Mouse (Mus musculus) cerebellum, adult (tissue): ENCODE measurements around the gene Ticam1.

Experiments used
- ATAC-seq: cut with Nextera tagmentation; 2 replicates; pipeline ENCODE4 v1.9.2; 2017; ENCODE audit warnings: mild to moderate bottlenecking, moderate library complexity, mixed read lengths; ENCODE audit not compliant: insufficient number of reproducible peaks, low FRiP score, low TSS enrichment

Gene Ticam1

DNA sequence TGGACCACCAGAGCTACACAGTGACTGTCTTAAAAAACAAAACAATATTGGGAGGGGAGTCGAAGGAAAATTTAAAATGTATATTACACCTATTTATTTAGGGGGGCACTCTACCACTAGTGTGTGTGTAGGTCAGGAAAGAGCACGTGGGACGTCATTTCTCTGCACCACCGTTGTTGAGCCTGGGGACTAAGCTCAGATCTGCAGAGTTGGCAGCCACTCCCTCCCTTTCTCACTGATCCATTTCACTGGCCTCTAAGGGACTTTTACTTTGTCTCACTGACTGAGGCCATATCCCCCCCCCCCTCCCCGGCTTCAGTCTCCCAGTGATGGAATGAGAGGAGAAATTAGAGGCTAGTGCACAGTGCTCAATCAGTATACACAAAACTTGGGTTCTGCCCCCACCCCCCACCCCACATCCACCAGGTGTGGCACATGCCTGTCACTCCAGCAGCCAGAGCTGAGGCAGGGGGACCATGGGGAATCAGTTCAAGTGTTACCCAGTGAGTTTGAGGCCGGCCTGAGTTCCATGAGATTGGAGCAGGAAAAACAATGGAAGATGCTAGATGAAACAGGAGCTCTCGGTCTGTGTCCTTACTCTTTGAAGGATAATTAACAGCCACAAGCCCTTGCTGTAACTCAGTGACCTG, 15.4 kb upstream of the Ticam1 start:
- ATAC-seq: no peak

DNA sequence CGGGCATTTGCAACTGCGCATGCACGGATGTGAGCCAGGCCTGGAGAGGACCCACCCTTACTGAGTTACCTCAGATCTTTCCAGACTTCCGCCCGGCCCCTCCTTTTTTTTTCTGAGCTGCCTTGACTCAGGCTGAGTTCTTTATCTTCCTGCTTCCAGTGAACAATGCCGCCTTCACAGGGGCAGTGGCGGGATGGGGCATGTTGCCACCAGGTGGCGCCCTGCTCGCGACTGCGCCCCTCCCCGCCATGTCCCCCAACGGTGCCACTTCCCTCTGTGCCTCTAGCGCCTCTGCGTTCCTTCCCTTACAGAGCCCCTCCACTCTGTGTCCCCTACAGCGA, 14.6 kb upstream of the Ticam1 start:
- ATAC-seq: peak; percentile 69

DNA sequence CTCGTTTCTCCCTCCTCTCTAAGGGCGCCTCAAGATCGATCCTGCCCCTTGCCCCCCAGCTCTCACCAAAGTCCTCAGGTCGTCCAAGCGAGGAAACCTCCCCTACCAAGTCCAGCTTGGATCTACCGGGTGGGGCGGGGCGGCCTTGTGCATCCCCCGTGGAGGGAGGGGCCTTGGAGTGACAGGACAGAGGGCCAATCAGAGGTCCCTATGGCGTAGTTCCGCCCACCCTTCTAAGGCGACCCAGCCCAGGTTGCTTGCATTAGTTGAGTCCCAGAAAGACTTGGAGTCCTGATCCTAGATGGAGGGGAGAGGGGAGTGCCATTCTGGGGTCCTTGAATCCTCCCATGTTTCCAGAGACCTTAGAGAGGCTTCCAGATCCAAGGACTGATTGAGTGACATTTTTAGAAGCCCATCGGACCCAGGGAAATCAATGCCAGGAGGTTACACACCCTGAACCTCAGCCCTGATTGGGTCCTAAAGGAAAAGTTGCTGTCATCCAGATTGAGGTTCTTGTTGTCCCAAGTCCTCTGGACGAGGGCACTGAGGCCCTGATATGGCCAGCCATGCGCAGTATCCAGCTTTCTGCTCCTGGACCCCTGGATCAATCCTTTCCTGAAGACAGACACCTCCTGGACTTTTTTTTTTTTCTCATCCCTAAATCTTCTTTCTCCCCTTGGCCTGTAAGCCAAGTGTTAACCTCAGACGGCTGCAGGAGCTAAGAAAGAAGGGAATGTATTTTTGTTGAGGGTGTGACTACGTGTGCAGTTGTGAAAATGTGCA, 14.0 kb upstream of the Ticam1 start:
- ATAC-seq: no peak

DNA sequence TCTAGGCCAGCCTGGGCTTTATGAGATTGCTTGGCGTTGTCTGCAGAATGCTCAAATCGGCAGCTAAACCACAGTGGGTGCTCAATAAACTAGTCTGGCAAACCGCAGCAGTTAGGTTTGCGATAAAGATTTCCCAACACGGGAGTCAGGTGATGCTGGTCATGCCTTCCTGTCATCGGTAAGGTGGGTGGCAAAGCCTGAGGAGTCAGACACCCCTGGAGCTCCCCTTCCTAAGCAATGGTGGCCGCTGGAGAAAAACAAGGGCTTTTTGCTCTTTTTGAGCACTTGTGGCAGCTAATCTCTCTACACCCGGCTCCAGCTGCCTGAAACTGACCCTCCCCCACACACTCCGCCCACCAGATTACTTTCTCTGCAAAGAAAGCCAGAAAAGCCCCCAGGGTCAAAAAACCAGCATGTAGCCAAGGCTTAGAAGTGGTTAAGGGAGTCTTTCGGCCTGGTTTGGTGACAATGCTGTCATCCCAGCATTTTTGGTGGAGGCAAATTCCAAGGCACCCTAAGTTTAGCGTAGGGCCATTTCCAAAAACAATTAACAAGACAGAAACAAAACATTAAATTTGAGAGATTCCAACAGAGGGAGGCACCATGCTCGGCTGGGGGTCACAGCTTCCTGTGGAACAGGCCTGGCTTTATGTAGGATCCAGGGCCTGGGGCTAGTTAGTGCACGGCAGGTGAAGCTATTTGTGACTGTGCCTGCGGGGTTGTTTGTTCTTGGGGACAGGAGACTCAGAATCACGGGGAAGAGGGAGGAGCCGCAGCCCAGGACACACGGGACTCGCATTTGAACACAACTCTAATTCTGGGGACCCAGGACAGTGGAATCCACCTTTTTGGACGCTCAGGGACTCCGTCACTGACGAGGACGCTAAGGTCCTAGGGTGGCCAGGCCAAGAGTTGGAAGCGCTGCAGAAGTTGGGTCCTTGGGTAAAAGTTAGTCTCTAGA, 13.1 kb upstream of the Ticam1 start:
- no peak for ATAC-seq

DNA sequence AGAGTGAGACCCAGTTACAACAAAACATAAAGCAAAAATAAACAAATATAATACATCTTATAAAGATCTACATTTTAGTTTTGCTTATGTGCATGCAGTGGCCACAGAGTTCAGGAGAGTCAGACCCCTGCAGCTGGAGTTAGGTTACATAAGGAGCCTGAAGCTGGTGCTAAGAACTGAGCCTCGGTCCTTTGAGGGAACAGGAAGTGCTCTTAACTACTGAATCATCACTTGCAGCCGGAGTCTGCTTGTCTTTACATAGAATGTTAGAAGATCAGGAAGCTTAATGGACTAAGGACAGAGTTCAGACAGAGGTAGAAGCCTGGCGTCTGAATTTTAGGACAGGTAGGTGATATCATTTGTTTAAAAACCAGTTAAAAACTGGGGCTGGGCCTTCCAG, 12.3 kb upstream of the Ticam1 start:
- ATAC-seq: no peak

DNA sequence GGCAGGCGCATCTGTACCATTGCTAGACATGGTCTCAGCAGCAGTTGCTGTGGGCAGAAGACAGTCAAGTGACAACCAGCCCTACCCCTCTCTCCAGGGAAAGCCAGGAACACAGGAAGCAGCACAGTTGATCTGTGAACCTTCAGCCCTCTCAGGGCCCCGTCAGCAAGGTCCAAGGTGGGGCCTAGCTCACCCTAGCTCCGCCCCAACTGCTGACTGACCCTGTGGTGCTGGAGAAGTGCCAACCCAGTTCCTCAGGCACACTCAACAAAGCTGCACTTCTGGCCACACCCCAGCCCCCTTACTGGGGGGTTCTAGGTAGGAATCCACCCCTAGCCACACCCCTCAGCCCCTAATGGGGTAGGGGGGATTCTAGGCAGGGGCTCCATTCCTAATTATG, 11.2 kb upstream of the Ticam1 start:
- no peak for ATAC-seq

DNA sequence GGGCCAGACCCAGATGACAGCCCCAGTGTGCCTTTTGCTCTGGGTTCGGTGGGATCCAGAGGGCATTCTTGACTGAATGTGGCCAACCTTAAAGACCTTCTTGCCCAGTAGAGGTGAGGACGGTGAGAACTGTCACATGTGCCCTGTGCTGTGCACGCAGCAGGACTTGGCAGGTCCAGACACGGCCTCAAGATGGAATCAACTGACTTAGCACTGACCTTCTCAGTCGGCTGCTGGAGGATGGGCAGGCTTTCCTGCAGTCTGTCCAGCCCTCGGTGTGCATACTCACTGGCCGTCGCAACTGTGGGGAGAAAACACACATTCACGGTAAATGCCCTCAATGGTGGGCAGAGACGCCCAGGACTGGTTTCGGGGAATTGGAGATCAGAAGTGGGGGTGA, 9.4 kb upstream of the Ticam1 start:
- no peak for ATAC-seq

DNA sequence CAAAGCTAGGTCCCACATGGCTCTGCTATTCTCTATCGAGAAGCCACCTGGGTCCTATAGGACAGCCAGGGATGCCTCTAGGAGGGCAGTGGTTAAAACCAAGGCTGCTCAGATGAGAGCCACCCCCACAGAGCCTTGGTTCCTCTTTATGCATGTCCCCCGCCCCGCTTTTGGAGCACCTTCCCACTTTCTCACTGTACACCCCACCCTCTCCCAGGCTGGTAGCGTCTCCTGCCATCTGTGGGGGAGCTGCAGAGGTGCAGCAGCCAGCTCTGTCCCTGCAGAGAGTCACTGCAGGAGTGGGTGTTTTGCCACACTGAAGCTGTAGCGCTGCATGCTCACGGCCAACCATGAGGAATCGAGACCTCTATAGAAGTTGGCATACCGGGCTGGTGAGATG, 6.7 kb upstream of the Ticam1 start:
- no peak for ATAC-seq

DNA sequence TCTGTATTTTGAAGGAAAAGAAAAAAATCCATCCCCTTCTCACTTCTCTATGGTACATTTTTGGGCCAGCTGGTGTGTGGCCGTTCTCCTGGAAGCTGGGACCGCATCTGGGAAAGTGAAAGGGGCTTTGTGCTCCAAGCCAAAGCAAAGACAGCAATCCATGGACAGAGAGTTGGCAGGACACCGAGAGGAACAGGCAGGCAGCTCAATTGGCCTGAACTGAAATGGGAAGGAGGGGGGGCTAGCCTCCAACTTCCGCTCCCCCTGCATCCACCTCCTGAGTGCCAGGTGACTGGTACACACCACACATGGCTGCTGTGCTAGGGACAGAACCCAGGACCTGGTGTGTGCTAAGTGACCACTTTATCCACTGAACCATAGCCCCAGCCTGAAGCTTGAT, 6.2 kb upstream of the Ticam1 start:
- no peak for ATAC-seq

DNA sequence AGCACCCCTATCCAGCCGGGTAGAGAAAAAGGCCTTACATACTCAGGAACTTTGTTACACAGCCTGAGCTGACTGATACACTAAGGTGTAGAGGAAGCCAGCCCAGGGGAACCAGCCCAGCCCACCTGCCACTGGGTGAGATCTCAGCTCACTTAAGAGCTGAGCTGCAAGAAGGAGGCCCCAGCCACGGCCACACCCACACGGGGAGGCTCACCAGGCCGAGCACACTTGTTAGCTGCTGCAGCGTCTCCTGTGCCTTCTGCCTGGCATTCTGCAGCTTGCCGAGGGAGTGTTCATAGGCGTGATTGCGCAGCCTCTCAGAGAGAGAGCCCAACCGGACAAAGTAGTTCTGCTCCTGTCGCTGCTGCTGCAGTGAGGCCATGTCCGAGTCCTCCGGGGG, 4.6 kb upstream of the Ticam1 start:
- ATAC-seq: no peak

DNA sequence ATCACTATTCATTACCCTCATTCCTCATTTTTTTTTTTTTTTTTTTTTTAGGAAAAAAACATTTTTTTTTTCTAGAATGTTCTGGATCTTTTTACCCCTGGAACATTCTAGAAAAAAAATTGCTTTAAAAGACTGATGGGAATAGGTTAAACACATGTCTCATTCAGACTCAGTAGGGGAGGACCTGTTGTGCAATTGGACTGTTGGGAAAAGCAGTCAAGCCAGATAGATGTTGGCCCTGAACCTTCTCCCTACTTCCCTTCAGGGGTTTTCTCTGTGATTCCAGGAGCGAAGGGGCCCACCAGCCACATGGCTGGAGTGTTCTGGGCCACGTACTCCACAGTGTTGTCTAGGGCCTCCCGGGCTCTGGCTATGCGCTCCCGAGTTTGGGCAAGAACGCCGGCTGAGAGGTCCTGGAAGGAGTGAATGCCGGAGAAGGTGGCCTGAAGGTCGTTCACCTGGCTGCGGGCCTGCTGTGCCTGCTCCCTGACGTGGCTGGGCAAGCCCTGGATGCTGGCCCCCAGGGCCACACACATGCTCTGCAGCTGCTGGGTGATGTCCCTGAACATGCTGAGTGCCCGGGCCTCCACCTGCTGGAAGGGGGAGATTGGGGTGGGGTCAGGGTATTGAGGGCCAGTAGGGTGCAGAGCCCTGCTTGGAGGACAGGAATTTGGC, 3.0 kb upstream of the Ticam1 start:
- no peak for ATAC-seq

DNA sequence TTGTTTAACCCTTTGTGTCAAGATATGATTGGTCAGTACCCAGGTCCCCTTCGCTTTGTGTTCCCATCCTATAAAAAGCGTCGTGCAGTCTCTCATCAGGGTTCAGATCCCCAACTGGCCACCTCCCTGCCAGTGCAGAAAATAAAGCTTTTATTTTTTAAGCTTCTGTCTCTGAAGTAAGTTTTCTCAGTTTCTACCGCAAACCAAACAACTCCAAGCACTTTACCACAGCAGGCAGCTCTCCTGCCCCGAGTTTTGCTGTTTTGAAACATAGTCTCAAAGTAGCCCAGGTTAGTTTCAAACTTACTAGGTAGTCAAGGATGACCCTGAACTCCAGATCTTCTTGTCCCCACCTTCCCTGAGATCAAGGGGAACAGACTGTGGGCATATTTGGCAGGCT, 1.8 kb upstream of the Ticam1 start:
- no peak for ATAC-seq

DNA sequence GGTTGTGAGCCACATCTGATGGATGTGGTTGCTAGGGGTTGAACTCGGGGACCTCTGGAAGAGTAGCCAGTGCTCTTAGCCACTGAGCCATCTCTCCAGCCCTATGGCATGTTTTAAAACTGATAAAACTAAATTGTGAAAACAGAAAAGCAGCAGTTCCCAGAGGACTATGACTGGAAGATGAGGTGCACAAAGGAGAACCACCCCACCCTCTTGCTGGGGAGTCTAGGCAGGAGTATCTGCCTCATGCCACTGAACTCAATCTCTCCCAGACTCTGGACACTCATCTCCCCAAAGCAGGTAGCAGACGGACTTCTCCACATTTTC, 944 bp upstream of the Ticam1 start:
- no peak for ATAC-seq

DNA sequence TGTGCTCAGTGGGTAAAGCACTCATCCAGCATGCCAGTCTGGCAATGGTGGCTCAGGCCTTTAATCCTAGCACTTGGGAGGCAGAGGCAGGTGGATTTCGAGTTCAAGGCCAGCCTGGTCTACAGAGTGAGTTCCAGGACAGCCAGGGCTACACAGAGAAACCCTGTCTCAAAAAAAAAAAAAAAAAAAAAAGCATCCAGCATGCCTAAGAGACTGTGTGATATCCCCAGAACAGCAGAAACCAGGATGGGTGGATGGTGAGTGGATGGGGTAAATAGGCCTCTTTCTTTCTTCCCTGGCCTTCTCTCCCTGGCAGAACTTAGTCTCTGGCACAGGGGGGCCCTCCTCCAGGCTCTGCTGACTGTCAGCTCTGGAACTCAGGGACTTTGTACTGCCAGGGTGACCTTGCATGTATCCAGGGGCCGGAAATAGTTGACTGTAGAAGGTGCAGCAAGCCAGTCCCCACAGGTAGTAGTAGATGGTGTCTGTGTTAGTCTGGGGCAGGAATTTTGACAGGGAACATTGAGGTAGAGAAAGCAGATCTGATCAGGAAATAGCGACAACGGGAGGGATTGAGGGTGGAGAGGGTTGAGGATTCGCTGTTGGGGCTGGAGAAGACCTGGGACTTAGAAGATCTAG, 625 bp downstream of the Ticam1 start:
- ATAC-seq: no peak

DNA sequence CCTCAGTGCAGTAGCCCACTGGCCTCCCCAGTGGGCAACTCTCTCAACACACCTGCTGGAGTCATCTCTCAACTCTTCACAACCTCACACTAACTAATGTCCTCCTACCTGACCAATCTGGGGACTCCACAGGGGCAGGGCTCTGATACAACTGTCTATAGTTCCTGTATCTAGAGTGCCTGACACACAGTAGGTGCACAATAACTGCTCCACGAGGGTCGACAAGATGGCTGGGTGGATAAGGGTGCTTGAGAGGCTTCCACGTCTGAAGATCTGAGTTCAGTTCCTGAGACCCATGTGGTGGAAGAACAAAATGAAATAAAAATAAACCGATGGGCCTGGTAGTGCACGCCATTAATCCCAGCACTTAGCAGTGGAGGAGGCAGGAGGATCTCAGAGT, 2.6 kb downstream of the Ticam1 start:
- ATAC-seq: no peak

DNA sequence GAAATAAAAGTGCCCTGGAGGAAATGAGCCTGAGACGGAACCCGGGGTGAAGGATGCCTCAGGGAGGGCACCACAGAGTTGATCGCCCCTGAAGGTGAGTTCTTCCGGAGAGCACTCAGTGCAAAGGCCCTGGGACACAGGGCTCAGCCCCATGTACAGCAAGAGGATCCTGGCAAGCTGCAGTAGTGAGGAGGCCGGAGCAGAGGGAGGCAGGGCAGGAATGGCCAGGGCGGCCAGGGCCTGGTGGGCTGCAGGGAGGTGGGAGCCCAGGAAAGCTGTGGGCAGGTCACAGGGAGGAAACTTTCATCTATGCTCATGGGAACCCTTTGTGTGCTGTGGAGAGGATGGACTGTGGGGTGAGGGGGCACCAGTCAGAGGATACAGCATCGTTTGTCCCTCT, 3.1 kb downstream of the Ticam1 start:
- ATAC-seq: no peak

DNA sequence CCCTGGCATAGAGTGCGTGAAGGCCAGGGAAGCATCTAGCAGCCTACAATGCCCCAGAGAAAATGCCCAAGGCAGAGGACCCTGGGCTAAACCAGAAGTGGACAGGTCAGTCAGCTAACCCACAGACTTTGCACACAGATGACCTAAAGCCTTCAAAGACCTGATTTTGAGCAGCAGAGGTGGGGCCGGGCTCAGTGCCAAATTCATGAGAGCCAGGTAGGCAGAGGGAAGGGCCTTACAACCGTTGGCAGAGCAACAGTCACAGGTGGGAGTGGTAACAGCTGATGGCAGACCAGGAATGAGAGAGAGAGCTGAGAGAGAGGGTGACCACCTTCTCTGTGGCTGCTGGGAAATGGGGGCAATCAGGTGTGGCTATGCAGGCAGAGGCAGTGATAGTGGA, 3.9 kb downstream of the Ticam1 start:
- ATAC-seq: no peak

DNA sequence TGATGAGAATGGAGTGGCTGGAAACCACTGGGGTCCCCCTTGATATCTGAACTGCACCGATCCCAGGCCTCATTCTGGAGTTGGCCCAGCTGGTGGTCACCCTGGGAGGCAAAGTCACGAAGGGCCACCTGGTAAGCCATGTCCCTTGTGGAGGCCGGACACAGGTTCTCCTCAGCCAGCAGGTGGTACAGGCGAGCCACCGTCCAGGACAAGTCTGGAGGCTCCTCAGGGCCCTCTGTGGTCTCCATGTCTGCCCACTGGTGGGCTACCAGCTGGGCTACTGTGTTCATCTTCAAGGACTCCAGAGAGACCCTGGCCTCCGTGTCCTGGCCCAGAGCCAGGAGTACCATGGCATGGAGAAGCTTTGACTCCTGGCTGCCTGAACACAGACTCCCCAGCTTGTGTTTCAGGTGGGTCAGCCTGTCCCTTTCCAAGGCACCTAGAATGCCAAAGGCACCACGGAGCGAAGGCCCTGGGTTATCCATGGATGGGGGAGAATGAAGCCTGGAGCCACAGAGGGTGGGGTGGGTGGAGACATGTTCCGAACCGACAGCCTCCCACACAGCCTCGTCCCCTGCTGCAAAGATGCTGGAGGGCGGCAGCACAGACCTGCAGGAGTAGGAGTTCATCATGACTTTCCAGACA, 4.9 kb downstream of the Ticam1 start:
- no peak for ATAC-seq

DNA sequence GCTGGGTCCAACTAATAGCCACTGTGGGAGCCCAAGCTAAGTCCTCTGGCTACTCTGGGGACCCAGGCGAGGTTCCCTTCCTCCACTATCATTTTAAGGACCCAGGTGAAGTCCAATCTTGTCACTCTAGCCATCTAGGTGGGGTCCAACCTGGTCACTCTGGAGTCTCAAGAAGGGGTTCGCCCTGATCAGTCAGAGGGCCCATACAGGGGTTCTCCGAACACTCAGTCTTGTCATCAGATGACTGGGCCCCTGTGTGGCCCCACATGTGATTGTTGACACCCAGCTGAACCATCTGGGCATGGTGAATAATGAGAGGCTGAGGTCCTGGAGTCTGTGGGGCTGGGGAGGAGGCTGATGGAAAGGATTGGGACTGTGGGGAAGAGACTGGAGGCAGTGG, 6.8 kb downstream of the Ticam1 start:
- peak; percentile 27; the same call in 1 of the 2 replicates for ATAC-seq

DNA sequence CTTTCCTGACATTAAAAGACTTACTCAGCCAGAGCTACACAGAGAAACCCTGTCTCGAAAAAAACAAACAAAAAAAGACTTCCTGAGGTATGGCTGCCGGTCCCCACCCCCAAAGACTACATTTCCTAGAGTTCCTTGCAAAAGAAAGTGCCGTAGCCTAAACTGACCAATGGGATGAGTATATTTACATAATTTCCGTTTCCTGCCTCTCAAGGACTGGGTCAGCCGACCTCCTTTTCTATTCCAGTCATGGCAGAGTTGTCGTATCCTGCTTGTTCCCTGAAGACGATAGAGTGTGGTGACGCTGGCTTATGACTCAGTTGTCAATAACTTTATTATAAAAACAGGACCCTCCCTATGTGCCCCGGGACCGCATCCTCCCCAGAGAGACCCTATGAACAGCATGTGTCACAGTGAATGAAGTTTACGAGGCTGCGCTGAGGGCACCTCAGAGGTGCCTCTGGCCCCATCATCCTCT, 7.4 kb downstream of the Ticam1 start:
- peak; percentile 90 for ATAC-seq
